Mouse (Mus musculus) heart, embryonic 14.5 days (tissue): ENCODE data around the gene 1700010I14Rik. TPM values are rescaled to one million over a fixed set of nuclear protein-coding genes. Genes with fewer than 3 reads are reported as not detected.

Source experiments
- ATAC-seq: fragments of 200-750 bp; cut with Nextera tagmentation; 2 replicates; pipeline ENCODE4 v1.8.0; 2017; ENCODE audit warnings: low read depth, moderate TSS enrichment; ENCODE audit not compliant: insufficient number of reproducible peaks, insufficient read depth, low FRiP score
- H3K27ac ChIP-seq, 2 experiments: fragments of 200-500 bp in 1 of 2; fragments of 300-500 bp in 1 of 2; sonication (generic) in 1 of 2; replicated peaks in 1 of 2; 2 replicates each; pipeline ENCODE4 v1.5.1; 2012 to 2014; ENCODE audit warnings: low read depth in 2 of 2, low read length in 2 of 2, control low read depth in 1 of 2, mild to moderate bottlenecking in 1 of 2, mixed read lengths in 1 of 2; ENCODE audit not compliant: control insufficient read depth in 1 of 2, insufficient read depth in 1 of 2
- H3K27me3 ChIP-seq: fragments of 300-500 bp; sonication (generic); 2 replicates; pipeline ENCODE4 v1.6.1; 2014; ENCODE audit warnings: mild to moderate bottlenecking, low read length, control low read depth; ENCODE audit not compliant: control insufficient read depth, insufficient read depth
- H3K36me3 ChIP-seq: fragments of 300-500 bp; sonication (generic); 2 replicates; pipeline ENCODE4 v1.6.1; 2014; ENCODE audit warnings: mild to moderate bottlenecking, control low read depth, low read length, mixed read lengths; ENCODE audit not compliant: control insufficient read depth, insufficient read depth
- H3K4me1 ChIP-seq, 2 experiments: fragments of 200-500 bp in 1 of 2; fragments of 300-500 bp in 1 of 2; sonication (generic) in 1 of 2; 2 replicates each; pipeline ENCODE4 v1.6.1; 2012 to 2014; ENCODE audit warnings: low read length in 2 of 2, control low read depth in 1 of 2, mixed read lengths in 1 of 2; ENCODE audit not compliant: control insufficient read depth in 2 of 2, insufficient read depth in 2 of 2
- H3K4me2 ChIP-seq: fragments of 300-500 bp; sonication (generic); 2 replicates; pipeline ENCODE4 v1.6.1; 2014; ENCODE audit warnings: mild to moderate bottlenecking, low read length
- H3K4me3 ChIP-seq, 2 experiments: fragments of 200-500 bp in 1 of 2; fragments of 300-500 bp in 1 of 2; sonication (generic) in 1 of 2; 2 replicates each; pipeline ENCODE4 v1.5.1; 2012 to 2014; ENCODE audit warnings: low read length in 2 of 2, mild to moderate bottlenecking in 2 of 2, control low read depth in 1 of 2, low read depth in 1 of 2, moderate library complexity in 1 of 2; ENCODE audit not compliant: control insufficient read depth in 1 of 2, insufficient read depth in 1 of 2
- H3K9ac ChIP-seq: fragments of 300-500 bp; sonication (generic); 2 replicates; pipeline ENCODE4 v1.6.1; 2014; ENCODE audit warnings: mild to moderate bottlenecking, low read length
- H3K9me3 ChIP-seq: fragments of 300-500 bp; sonication (generic); 2 replicates; pipeline ENCODE4 v1.6.1; 2016; ENCODE audit warnings: low read length, control low read depth; ENCODE audit not compliant: control insufficient read depth
- WGBS: fragments of 180-500 bp; shearing (Covaris S2); extraction: QIAGEN DNeasy Blood & Tissue Kit; methylation state at CpG from one replicate; pipeline ENCODE4 v1.1.7; 2014; 5-methylcytosine and 5-hydroxymethylcytosine counted together
- polyA plus RNA-seq: library from polyadenylated mRNA; unstranded; fragments of >200 nt; fragmentation: Nextera tagmentation; extraction: Ambion mirVana; gene quantifications from 2 replicates; pipeline ENCODE4 v1.2.1, GENCODE M21; 2014

The 1700010I14Rik gene
- polyA plus RNA-seq, 1 experiment from 2014 or later, result 0.46 TPM

GRCm38 (mm10) chr17:8983576-8983975 is 4.6 kb upstream of the 1700010I14Rik start:
- 83% methylated on average over 2 of the region's 2 CpGs for WGBS
- H3K4me2 ChIP-seq, result no peak overlapping the region
- H3K9ac ChIP-seq, result no peak overlapping the region
- H3K9me3 ChIP-seq, result no peaks in the 10 kb centered on the region
- no peak overlapping the region for H3K27ac ChIP-seq
- ATAC-seq, result no peak
- no peaks in the 10 kb centered on the region for H3K36me3 ChIP-seq
- H3K27me3 ChIP-seq, result no peaks in the 10 kb centered on the region
- no peak overlapping the region for H3K4me3 ChIP-seq
- H3K4me1 ChIP-seq, result peaks cover 4 to 5% of the 10 kb centered on the region in 2 experiments; a peak in 1 of 4 replicates

DNA sequence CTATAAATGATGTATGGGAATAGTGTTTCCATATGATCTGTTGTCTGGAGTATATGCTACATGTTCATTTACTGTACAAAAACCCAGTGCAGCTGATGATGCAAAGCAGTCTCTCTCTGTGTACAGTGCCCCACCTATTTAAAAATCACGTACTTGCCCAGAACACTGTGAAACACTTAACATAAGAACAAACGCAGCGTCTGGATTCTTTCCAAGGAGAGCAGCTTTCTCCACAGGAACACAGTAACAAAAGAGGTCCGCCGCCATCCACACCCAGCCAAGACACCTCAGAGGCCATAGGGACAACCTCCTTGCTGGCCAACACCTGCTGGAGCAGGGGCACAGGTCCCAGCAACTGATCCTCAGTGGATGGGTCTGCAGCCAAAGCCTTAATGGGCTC is 2.4 kb upstream of the 1700010I14Rik start:
- Histone ChIP-seq H3K27me3 (no peaks in the 10 kb centered on the region), H3K4me2 (no peak overlapping the region), H3K4me1 (peaks cover 4 to 5% of the 10 kb centered on the region in 2 experiments; a peak in 1 of 4 replicates), H3K36me3 (no peaks in the 10 kb centered on the region), H3K4me3 (no peak overlapping the region), H3K9me3 (no peaks in the 10 kb centered on the region), H3K9ac (no peak overlapping the region), H3K27ac (no peak overlapping the region)
- WGBS, result 56% methylated on average over 5 of the region's 5 CpGs
- no peak for ATAC-seq

- Histone ChIP-seq H3K27ac (no peak overlapping the region), H3K9me3 (no peaks in the 10 kb centered on the region), H3K4me2 (no peak overlapping the region), H3K9ac (no peak overlapping the region), H3K36me3 (no peaks in the 10 kb centered on the region), H3K4me1 (peaks cover 4 to 5% of the 10 kb centered on the region in 2 experiments; a peak in 1 of 4 replicates), H3K4me3 (no peak overlapping the region), H3K27me3 (no peaks in the 10 kb centered on the region)
- no peak for ATAC-seq
- 62% methylated on average over 2 of the region's 2 CpGs for WGBS
Measured at GRCm38 (mm10) chr17:8986551-8986950, 1.6 kb upstream of the 1700010I14Rik start.

DNA sequence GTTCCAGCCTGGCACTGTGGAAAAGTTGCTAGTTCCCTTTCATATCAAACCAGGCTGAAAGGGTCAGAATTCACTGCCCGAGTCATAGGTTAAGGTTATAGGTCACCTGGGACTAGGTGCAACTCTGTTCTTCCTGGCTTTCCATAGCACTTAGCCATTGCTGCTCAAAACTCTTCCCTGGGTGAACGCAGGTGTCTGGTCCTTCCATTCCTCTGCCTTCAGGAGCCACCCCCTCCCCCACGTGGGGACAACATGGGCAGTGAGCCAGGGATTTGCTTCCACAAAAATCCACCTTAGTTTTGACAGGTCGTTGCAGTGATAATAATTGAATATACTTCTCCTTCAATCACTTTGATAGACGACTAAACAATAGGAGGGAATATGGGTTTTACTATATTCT is 764 bp upstream of the 1700010I14Rik start:
- no peak for ATAC-seq
- no peak overlapping the region for H3K4me3 ChIP-seq
- no peaks in the 10 kb centered on the region for H3K27me3 ChIP-seq
- no peak overlapping the region for H3K27ac ChIP-seq
- H3K36me3 ChIP-seq, result no peaks in the 10 kb centered on the region
- WGBS, result 74% methylated on average over 5 of the region's 5 CpGs
- H3K4me2 ChIP-seq, result no peak overlapping the region
- H3K9me3 ChIP-seq, result no peaks in the 10 kb centered on the region
- H3K4me1 ChIP-seq, result peaks cover 4 to 5% of the 10 kb centered on the region in 2 experiments; a peak in 1 of 4 replicates
- no peak overlapping the region for H3K9ac ChIP-seq

DNA sequence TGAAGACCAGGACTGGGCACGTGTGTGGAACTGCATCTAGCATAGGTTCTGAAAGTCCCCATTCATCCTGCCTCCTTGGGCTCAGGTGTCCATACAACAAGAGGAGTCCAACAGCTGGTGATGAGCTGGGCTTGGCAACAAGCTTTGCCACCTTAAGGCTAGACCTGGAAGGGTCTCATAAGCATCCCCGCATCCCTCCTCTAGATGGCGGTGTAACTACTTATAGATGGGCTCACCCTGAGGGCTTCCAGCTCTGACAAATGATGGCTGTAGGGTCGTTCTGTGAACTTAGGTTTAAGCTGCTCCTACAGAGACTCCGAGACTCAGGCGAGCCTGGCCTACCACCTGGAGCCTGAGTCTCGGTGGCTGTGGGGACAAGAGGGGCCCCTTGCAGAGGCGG is 3.0 kb downstream of the 1700010I14Rik start:
- Histone ChIP-seq H3K4me2 (no peak overlapping the region), H3K27ac (no peak overlapping the region), H3K36me3 (no peaks in the 10 kb centered on the region), H3K9me3 (no peaks in the 10 kb centered on the region), H3K4me1 (peaks cover 4 to 5% of the 10 kb centered on the region in 2 experiments; a peak in 1 of 4 replicates), H3K9ac (no peak overlapping the region), H3K4me3 (no peak overlapping the region), H3K27me3 (no peaks in the 10 kb centered on the region)
- 28% methylated on average over 8 of the region's 8 CpGs for WGBS
- ATAC-seq, result no peak

DNA sequence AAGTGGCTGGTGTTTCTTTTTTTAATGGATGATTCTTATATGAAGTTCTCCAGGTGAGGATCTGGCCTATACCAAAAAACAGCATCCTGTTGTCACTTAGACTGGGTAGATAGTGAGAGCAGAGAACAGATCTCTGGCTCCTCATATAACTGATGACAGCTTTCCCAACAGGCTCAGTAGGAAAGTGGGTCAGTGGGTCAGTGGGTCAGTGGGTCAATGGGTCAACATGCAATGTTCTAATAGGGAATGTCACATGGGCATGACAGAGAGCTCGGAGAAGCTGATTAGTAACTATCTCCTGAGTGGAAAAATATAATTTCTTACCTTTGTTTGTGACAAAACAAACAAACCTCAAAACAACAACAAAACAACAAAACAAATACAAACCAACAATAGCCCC is 7.2 kb downstream of the 1700010I14Rik start:
- Histone ChIP-seq H3K27me3 (no peaks in the 10 kb centered on the region), H3K36me3 (no peaks in the 10 kb centered on the region), H3K27ac (no peak overlapping the region), H3K4me1 (no peaks in the 10 kb centered on the region), H3K9ac (no peak overlapping the region), H3K9me3 (no peaks in the 10 kb centered on the region), H3K4me2 (no peak overlapping the region), H3K4me3 (no peak overlapping the region)
- ATAC-seq, result no peak
- 61% methylated on average over 1 of the region's 1 CpGs for WGBS

DNA sequence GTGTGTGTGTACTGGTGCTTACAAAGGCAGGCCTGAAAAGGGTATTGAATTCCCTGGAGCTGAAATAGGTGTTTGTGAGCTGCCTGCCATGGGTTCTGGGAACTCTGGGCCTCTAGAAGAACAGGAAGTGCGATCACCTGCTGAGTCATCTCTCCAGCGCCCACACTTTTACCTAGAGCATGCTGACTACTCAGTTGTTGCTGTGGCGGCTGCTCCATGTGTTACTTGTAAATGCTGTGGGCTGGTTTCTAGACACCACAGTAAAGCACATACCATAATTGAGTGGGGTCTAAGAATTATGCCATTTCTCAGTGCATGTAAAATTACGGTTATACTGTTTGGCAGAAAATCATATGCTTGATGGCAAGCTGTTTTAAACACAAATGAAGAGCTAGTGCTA is 14.3 kb downstream of the 1700010I14Rik start:
- H3K4me3 ChIP-seq, result no peak overlapping the region
- H3K27ac ChIP-seq, result no peak overlapping the region
- no peak overlapping the region for H3K4me2 ChIP-seq
- H3K27me3 ChIP-seq, result no peaks in the 10 kb centered on the region
- ATAC-seq, result no peak
- H3K9me3 ChIP-seq, result no peaks in the 10 kb centered on the region
- H3K36me3 ChIP-seq, result no peaks in the 10 kb centered on the region
- WGBS, result 67% methylated on average over 4 of the region's 4 CpGs
- no peak overlapping the region for H3K9ac ChIP-seq
- no peaks in the 10 kb centered on the region for H3K4me1 ChIP-seq

GRCm38 (mm10) chr17:9004516-9004915 is 16.4 kb downstream of the 1700010I14Rik start:
- ATAC-seq, result no peak
- WGBS, result 79% methylated on average over 4 of the region's 4 CpGs

More at GRCm38 (mm10) chr17:9004516-9004915, 16.4 kb downstream of the 1700010I14Rik start:
- Histone ChIP-seq H3K9ac (no peak overlapping the region), H3K4me2 (no peak overlapping the region), H3K36me3 (no peaks in the 10 kb centered on the region), H3K27ac (no peak overlapping the region), H3K27me3 (no peaks in the 10 kb centered on the region), H3K4me3 (no peak overlapping the region), H3K9me3 (no peaks in the 10 kb centered on the region), H3K4me1 (no peaks in the 10 kb centered on the region)
